Mouse (Mus musculus) CD4-positive naive resting alpha-beta T cell, adult 57 days (primary cell): ENCODE measurements around the gene Wnt1. TPM values are rescaled to one million over a fixed set of nuclear protein-coding genes. Genes with fewer than 3 reads are reported as not detected.

ENCODE experiments used
- total RNA-seq: library from RNA; stranded (reverse); gene quantifications from one replicate; pipeline ENCODE4 v1.2.4, GENCODE M21; 2023

Wnt1 gene
- not detected for total RNA-seq

DNA sequence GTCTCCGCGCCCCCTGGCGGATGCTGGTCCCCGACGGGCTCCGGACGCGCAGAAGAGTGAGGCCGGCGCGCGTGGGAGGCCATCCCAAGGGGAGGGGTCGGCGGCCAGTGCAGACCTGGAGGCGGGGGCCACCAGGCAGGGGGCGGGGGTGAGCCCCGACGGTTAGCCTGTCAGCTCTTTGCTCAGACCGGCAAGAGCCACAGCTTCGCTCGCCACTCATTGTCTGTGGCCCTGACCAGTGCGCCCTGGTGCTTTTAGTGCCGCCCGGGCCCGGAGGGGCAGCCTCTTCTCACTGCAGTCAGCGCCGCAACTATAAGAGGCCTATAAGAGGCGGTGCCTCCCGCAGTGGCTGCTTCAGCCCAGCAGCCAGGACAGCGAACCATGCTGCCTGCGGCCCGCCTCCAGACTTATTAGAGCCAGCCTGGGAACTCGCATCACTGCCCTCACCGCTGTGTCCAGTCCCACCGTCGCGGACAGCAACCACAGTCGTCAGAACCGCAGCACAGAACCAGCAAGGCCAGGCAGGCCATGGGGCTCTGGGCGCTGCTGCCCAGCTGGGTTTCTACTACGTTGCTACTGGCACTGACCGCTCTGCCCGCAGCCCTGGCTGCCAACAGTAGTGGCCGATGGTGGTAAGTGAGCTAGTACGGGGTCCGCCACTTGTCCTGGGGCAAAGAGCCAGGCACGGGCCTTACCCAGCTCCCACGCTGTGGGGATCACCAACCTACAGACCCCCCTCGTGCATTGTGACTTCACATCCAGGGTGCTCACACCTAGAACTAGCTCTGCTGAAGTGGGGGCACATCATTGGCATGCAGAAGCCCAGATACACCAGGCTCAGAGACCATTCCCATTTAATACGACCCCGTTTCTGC is at the start of gene Wnt1:
Gene Wnt1, plus strand, starts transcription at position 197 of the 875 bp plus-strand sequence.

DNA sequence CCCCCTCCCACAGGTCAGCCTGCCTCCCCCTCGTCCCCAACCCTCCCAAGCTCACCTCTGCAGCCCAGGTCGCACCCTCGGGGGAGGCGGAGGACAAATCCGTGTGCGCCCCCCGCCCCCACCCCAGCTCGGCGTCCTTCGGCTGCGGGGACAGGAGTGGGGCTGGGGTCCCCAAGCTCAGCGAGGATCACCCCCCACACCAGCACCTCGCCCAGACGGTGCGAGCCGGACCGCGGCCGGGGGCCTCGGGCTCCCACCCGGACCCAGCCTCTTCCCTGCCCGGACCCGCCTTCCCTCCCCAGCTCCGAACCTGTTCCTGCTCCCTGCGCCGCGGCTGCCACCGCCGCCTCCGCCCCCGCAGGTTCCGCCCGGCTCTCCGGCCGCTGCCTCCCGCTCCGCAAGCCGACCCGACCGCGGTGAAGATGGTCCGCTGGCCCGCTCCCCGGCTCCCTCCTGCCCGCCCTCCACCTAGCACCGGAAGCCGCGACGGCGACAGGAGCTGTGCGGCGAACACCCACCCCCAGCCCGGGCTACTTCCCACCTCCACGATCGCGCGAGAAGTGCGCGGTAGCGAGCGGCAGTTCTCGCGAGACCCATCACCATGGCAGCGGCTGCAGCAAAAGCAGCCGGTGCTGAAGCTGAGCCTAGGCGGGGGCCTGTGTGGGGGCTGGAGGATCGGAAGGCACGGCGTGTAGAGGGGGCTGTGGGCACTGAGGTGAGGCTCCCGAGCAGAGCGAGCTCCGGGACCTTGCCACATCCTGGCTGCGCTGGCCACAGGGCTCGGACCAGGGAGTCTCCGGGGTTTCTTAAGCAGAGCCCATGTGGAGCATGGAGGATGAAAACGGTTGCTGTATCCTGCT is 26.8 kb upstream of the Wnt1 start, which contains the start of gene Arf3:
Gene Arf3, minus strand, starts transcription at position 545 of the 860 bp plus-strand sequence.

DNA sequence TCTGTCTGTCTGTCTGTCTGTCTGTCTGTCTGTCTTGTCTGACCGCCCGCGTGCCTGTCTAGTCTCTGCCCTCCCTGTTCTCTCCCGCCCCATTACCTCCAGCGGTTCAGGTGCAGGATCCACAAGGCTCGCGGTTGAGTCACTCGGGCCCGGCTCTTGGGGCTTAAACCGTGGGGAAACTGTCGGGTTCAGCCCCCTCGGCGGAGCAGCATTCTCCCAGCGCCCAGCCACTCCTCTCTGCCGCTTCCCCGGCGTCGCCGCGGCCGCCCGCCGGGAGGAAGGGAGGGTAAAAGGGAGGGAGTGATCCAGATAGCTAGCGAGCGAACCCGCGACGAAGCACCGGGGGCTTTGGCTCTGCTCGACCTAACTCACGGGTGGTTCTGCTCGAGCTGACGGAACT is 11.9 kb upstream of the Wnt1 start, which contains the start of gene Wnt10b:
Gene Wnt10b, minus strand, starts transcription at position 389 of the 400 bp plus-strand sequence.

DNA sequence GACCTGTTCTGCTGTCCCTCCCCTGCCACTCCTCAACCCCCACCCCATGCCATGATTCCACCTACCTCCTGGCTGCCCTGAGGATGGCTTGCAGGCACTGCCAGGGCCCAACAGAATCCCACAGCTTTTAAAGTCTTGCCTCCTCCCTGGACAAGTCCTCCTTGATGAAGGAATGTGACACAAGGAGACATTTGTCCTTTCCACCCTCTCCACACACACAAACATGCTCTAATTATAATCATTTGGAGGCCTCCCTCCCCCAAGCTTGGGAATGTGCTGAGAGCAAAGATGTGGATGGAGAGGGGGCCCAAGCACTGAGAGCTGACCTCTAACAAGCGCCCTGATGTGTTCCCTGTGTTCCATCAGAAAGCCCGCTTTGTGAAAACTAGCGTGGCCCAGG is 19.7 kb downstream of the Wnt1 start, which contains the start of gene Ddn:
Gene Ddn, minus strand, starts transcription at position 101 of the 400 bp plus-strand sequence.

DNA sequence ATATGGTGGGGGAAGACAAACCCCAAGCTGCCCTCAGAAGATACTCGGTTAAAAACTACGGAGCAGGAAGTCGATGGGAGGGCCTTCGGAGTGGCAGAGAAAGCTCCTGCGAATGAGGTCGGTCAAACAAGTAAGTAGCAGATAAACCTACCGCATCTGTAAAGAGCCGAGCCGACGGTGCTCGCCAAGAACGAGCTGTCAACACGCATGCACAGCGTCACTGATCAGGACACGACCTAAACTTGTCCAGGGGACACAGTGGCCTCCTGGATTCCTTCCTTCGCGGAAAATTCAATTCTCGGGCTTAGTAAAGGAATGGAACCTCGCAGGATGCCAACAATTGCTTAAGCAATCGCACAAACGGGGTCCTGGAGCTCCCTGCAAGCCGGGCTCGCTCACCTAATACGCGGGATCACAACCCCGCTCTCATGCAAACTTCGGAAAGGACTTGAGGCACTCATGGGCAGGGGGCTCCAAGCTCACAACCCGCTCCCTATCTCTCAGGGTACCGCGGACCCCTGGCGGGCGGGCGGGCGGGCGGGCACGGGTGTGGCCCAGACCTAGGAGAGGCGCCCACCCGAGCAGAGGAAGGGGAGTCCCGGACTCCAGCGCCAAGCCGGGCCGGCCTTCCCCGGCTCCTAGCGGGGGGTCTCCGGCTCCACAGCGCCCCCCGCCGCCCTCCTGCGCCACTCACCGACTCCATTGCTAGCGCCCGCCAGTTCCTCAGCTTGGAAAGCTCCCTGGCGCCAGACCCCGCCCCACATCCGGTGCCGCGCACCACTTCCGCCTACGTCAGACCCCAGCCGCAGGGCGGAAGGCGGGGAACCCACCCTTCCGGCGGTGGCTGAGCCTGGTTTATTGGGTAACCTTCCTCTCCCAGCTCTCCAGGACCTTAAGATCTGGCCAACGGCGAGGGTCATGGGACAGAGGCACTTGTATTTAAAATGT is 41.4 kb downstream of the Wnt1 start, which contains the start of gene Prkag1:
Gene Prkag1, minus strand, starts transcription at position 786 of the 948 bp plus-strand sequence.

Other genes starting within 250 kb of the Wnt1 start
- gene Ccnt1, start 218.9 kb upstream of the Wnt1 start, total RNA-seq, result 136 TPM
- not detected for gene 4930415O20Rik, start 218.9 kb upstream of the Wnt1 start, total RNA-seq
- gene Adcy6, start 179.8 kb upstream of the Wnt1 start, total RNA-seq, result 43.6 TPM
- gene Cacnb3, start 159.0 kb upstream of the Wnt1 start, total RNA-seq, result 1.5 TPM
- gene Ddx23, start 127.0 kb upstream of the Wnt1 start, total RNA-seq, result 139 TPM
- 0.44 TPM for gene Rnd1, start 112.4 kb upstream of the Wnt1 start, total RNA-seq
- not detected for gene Ccdc65, start 81.7 kb upstream of the Wnt1 start, total RNA-seq
- gene Fkbp11, start 61.7 kb upstream of the Wnt1 start, total RNA-seq, result 3.0 TPM
- gene Arf3, start 26.6 kb upstream of the Wnt1 start, total RNA-seq, result 103 TPM
- gene Wnt10b, start 11.7 kb upstream of the Wnt1 start, total RNA-seq, result not detected
- gene Ddn, start 19.6 kb downstream of the Wnt1 start, total RNA-seq, result not detected
- 116 TPM for gene Prkag1, start 41.7 kb downstream of the Wnt1 start, total RNA-seq
- 279 TPM for gene Kmt2d, start 81.3 kb downstream of the Wnt1 start, total RNA-seq
- gene Rhebl1, start 104.7 kb downstream of the Wnt1 start, total RNA-seq, result 25.1 TPM
- gene Dhh, start 108.7 kb downstream of the Wnt1 start, total RNA-seq, result not detected
- 354 TPM for gene Lmbr1l, start 128.4 kb downstream of the Wnt1 start, total RNA-seq
- gene Tuba1b, start 144.7 kb downstream of the Wnt1 start, total RNA-seq, result 224 TPM
- not detected for gene Gm49450, start 163.7 kb downstream of the Wnt1 start, total RNA-seq
- 289 TPM for gene Tuba1a, start 163.8 kb downstream of the Wnt1 start, total RNA-seq
- 61.4 TPM for gene Tuba1c, start 240.0 kb downstream of the Wnt1 start, total RNA-seq